Mouse (Mus musculus): ENCODE results near the gene Ptprh.

Ptprh gene

DNA sequence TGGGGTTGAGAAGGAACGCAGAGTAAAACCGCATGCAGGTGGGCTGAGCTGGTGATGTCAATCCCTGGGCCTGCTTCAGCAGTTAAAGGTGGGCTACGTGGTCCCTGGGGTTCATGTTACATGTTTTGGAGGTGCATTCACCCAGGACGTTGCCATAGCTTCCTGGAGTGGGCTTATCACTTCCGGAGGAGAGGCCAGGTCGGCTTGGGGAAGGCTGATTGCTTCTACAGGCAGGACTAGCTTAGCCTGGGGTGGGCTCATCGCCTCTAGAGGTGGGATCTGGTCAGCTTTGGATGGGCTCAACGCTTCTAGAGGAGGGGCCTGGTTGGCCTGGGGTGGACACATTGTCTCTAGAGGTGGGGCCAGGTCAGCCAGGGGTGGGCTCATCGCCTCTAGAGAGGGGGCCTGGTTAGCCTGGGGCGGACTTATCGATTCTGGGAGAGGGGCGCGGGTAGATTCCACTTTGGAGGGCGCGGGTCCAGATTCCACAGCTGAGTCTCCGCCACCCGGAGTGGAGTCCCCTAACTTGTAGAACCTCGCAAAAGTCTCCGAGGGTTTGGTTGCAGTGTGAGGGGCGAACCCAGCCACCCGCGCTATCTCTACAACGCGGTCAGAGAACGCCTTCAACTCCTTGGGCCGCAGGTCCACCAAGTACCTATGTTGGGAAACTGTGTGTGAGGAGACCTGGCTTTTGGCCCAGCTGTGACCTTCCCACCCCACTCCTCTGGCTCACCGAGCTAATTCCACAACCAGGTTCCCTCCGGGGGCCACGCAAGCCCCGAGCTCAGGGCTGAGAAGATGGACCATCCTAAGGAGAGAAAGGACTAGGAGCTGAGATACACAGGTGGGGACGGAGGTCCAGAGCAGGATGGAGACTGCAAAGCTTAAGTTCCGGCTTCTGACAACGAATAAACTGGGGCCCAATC, 80.4 kb downstream of the Ptprh start:
- no peak for DNase-seq (ENCODE audit: low spot score in 2 of 2)

DNA sequence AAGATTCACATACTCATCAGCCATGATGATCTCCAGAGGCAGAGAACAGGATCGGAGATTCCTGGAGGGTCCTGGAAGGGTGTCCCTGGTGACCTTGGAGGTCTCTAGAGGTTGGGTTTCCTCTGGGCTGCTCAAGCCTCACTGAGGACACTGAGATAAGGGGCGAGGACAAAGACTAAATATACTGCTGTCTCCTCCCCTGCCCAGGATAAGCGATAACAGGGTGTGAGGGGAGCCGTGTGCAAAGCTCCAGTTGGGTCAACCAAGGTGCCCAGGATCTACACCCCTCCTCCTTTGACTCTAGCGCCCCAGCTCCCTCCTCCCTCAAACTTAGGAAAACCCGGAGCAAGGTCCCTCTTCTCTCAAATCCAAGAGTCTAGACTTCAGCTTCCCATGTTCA, 81.5 kb downstream of the Ptprh start:
- DNase-seq (ENCODE audit: low spot score in 2 of 2) = no peak

- no peak for DNase-seq (ENCODE audit: low spot score in 2 of 2)
Observed at GRCm38 (mm10) chr7:4521231-4522003, 82.4 kb downstream of the Ptprh start.

DNA sequence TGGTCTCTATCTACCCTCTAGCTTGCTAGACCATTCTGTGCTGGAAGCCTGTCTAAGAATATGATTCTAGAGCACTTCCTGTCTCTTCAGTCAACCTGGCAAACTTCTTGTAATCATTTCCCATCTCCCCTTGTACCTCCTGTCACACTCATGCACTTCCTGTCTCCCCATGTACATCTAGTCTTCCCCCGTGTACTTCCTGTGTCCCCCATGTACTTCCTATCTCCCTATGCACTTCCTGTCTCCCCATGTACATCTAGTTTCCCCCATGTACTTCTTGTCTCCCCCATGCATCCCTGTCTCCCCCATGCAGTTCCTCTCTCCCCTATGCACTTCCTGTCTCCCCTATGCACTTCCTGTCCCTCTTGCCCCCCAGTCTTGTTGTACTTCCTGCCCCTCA, 85.4 kb downstream of the Ptprh start:
- no peak for DNase-seq (ENCODE audit: low spot score in 2 of 2)

DNA sequence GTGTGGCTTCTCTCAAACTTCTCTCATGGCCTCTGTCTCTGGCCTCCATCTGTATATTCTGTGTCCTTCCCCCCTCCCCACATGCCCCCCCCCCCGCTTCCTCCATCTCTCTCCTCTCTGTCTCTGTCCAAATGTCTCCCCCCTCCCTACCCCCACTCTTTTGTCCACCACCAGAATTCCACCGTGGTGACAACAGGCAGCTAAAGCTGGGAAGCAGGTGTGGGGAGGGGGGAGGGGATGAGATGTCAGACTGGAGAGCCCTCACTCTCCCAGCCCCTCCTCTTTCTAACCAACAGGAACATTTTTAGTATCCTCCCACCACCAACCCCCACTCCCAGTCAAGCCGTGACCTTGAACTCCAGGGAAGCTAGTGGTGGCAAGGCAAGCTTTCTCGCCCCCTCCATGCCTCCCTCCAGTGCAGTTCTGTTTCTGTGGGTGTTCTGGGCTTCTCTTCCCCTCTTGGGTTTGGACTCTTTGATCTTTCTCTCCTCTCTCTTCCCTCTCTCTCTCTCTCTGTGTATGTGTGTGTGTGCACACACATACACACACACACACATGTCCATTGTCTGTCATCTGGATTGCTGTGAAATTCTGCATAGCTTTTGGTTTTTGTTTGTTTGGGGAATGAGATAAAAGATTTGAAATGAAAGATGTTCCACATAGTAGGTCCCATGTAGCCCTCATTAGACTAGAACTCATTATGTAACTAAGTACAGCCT, 87.3 kb downstream of the Ptprh start, which contains the start of gene Tnnt1:
Tnnt1 (minus strand) TSS at position 51 of the 719 bp plus-strand sequence.
- no peak for DNase-seq (ENCODE audit: low spot score in 2 of 2)

DNA sequence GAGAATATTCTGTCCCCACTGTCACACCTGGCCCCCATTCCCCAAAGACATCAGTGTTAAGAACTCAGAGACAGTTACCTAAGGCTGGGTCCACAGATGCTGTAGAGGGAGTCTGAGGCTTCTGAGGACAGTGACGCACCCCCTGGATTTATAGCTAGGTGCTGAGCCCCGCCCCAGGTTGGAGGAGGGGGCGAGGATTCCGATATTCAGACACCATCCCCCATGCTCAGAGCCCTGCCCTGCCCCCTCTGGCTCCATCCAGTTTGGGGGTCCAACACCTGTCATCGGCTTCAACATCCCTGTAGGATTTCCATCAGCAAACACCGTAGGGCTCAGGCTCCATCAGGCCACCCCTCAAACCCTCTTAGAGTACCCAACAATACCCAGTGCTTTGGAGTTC, 88.0 kb downstream of the Ptprh start:
- DNase-seq (ENCODE audit: low spot score in 2 of 2) = no peak

DNA sequence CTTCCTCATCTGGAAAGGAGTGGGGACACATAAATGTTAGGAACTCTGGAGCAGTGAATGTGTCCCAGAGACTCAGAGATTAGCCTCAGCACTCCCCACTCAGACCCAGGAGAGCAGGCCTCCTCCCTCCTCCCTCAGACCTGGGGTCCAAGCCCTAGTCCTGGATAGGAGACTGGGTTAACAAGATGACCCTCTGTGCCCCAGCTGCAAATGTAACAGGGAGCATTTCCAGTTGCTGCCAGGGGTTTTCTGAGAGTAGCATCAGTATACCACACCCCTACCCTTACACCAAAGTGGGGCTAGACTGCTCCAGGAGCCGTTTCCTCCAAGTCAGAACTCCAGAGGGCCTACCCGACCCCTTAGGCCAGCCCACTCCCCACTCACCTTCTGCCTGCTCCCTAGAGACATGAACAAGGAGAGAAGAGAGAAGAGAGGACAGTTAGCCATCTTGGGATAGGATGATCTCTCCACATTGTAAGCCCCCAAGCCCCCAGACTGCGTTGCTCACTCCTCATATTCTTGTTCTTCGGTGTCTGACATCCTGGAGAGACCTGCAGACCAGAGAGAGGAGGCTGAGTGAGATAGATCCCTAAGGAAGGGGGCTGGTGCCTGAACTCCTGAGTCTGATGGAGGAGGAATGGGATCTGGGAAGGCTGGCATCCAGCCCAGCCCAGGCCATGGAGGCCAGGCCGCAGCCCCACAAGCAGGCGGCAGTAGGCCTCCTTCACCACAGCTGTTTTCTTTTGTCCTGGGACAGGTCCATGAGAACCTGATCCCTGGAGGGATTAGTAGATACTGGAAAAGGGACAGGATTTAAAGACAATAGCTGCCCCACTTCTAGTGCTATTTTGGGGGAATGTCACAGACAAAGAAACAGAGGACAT, 89.8 kb downstream of the Ptprh start:
- DNase-seq (ENCODE audit: low spot score in 2 of 2) = no peak

DNA sequence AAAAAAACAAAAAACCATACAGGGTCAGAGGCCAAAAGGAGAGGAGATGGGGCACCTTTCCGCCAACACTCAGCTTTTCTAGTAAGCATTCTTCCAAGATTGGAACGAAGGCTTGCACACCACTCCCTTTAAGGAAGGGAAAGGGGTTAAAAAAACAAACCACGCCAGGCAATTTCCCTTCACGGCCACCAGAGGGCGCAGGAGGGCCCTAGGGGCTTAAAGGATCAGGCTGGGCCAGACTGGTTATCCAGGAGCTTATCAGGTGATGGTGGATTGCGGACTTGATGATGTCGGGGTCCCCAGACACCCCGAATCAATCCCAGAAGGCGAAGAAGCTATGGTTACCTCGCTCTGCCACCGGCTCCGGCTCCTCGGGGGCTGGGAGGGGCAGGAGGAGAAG, 90.6 kb downstream of the Ptprh start:
- peak in 1 of 2 experiments; percentile 42 for DNase-seq (ENCODE audit: low spot score in 2 of 2)

DNA sequence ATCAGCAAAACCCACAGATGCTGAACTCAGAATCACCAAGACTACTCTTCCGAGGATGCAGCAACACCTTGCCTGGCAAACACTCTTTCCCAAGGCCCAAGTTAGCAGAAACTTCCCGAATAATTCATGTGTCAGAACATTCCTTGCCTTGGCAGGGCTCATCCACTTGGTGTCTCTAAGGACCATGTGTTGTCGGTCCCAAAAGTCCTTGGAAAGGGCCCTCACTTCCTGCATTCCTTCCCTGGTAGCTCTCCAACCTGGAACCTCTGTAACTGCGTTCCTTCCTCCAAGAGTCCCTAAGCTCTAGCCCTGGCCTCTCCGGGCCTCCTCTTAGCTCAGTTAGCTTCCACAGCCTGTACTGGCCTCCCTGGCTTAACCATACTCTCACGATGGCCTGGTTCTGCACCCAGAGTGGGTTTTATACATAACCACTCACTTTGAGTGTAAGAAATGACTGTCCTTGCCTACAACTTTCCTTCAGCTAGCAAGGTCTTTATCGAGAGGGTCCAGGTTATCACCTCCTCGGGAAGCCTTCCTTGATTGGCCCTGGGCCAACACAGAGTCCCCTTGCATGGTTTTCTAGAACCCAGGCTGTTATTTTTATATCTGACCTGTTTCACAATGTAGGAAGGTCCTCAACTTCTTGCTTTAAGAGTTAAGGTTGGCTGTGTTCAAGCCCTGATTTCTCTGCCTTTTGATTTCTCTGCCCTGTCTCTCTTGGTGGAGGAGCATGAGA, 92.2 kb downstream of the Ptprh start:
- no peak for DNase-seq (ENCODE audit: low spot score in 2 of 2)

GRCm38 (mm10) chr7:4509863-4510608, 93.8 kb downstream of the Ptprh start:
- peak; percentile 55 to 60 for DNase-seq (ENCODE audit: low spot score in 2 of 2)

DNA sequence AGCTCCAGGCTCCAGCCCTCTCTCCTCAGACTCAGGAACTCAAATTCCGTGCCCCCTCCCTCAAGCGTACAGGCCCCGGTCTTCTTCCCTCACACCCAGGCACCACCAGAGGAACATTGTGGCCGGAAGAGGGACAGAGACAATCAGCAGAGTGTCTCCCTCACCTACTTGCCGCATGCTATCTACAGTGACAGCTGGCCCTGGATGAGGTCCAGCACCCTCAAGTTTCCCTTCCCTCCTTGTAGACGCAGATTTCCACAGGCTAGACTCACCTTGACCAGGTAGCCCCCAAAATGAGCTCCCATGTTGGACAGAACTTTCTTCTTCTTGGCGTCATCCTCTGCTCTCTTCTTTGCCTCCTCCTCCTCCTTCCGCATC, 95.1 kb downstream of the Ptprh start:
- no peak for DNase-seq (ENCODE audit: low spot score in 2 of 2)

GRCm38 (mm10) chr7:4508062-4508738, 95.6 kb downstream of the Ptprh start:
- DNase-seq (ENCODE audit: low spot score in 2 of 2) = no peak

DNA sequence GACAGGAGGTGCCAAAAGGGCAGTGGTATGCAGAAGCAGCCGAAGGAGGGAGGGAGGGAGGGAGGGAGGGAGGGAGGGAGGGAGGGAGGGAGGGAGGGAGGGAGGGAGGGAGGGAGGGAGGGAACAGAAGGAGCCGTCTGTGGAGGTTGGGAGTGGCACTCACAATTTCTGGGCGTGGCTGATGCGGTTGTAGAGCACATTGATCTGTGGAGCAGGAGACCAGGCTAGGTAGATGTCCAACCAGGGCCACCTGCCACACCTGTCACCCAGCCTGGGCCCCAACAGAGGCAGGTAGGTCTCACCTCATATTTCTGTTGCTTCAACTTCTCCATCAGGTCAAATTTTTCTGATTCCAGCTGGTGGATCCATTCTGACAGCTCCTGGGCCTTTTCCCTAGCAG, 96.6 kb downstream of the Ptprh start:
- DNase-seq (ENCODE audit: low spot score in 2 of 2) = no peak

DNA sequence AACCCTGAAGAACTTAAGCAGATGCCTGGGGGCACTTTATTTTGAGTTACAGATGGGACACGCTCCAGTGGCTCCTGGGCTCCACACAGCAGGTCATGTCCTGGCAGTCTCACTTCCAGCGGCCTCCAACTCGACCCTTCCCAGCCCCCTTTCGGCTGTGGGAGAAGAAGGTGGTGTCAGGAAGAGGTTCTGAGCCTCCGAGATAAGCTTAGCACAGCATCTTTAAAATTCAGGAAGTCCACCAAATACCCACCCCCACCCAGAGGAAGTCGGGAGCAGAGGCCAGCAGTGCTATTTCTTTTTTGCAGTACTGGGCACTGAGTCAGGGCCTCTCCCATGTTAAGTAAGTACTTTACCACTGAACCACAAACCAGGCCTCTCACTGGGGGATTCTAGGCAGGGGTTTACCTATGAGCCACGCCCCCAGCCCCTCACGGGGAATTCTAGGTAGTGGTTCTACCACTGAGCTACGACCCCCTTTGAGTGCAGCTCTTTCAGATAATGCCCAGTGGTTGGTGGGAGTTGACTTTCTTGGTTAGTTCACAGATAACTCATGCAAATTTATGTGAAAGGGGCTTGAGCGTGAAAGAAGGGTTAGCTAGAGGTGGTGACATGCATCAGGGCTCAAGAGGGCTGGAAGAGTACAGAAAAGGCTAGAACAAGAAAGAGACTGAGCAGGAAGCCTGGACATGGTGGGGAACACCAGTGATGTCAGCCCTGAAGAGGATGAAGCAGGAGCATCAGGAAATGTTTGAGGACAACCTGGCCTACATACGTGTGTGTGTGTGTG, 99.0 kb downstream of the Ptprh start:
- DNase-seq (ENCODE audit: low spot score in 2 of 2) = no peak

DNA sequence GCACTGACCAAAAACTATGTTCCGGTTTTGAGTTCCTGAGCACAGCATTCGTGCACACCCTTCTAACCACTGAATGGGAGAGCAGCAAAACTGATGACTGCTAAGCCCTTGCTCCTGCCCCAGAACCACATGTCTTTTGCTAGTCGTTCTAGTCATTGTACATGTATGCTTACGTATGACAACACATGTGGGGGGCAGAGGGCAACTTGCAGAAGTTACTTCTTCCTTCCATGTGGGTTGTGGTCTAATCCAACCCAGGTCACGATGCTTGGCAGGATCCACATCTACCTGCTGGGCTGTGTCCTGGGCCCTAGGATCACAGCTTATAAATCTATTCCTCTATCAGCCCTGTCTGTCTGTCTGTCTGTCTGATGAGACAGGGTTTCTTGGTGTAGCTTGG, 100.0 kb downstream of the Ptprh start:
- DNase-seq (ENCODE audit: low spot score in 2 of 2) = no peak

DNA sequence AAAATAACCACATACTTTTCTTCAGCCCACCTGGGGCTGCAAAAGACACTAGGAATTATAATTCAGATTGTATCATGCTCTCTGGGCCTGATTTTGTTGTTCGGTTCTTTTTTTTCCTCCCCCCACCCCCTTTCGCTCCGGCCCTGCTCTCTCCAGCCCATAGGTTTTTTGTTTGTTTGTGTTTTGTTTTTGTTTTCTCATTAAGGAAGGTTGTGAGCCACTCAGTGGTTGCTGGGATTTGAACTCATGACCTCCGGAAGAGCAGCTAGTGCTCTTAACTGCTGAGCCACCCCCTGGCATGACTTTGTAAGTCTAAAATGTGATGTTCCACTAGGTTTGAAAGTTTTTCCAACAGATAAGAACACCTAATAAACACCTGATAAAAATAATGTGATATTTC, 100.7 kb downstream of the Ptprh start:
- DNase-seq (ENCODE audit: low spot score in 2 of 2) = no peak

- no peak for DNase-seq (ENCODE audit: low spot score in 2 of 2)
Observed at GRCm38 (mm10) chr7:4502421-4503090, 101.3 kb downstream of the Ptprh start.

All from natural killer cell, adult 2 months (primary cell).